Mouse (Mus musculus) stomach, postnatal 0 days (tissue): ENCODE results near the gene Map3k6.

ENCODE experiments used
- CTCF ChIP-seq: IDR thresholded peaks from 2 replicates; pipeline ENCODE4 v1.5.1; 2016; ENCODE audit warnings: antibody characterized with exemption, low read depth, mild to moderate bottlenecking, moderate library complexity
- EP300 ChIP-seq: optimal IDR thresholded peaks from 2 replicates; pipeline ENCODE3; 2016; ENCODE audit warnings: antibody characterized with exemption

DNA sequence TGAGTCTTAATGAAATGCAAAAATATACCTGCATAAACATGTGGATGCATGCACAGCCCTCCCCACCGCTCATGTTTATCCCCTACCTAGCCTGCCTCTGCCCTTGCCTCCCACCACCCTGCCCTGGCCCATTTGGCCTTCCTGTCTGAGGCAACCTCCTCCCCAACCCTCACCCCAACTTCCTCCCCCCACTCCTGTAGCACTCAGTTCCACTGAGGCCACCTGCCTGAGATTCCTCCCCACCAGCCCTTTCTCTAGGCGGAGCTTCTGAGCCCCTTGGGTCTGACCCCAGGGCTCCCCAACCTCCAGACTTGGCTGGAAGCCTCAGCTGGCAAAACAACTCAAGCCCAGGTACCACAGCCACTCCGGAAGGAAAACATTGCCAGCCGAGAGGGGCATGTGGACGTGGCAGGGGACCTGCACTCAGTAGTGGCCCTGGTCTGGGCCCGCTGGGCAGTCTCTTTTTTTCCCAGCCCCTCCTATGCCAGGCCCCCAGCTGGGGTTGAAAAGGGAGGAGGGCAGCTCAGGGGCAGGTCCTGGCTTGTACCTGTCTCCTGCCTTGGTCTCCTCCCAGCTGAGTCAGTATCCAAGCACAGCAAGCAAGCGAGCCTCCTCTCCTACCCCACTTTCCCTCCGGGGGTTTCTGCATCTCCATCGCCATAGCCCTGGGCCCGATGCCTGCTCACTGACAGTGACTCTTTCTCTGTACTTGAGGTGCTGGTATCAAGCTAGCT, 21.2 kb downstream of the Map3k6 start:
- no peak for TF ChIP-seq CTCF
- no peak for TF ChIP-seq EP300
